Mouse (Mus musculus) spleen, adult 2 months (tissue): ENCODE data around the gene Dcst1. TPM values are rescaled to one million over a fixed set of nuclear protein-coding genes. Genes with fewer than 3 reads are reported as not detected.
A peak's percentile ranks its signal among the peaks of the same experiment; 100 is the strongest.

Experiments
- DNase-seq, 2 experiments: peaks; one replicate each; pipeline versions ENCODE4 v3.0.0 to v3.0.0-alpha.2; 2012 to 2021; ENCODE audit warnings: low spot score in 2 of 2, low read depth in 1 of 2
- H3K27ac ChIP-seq: fragments of 200-500 bp; 2 replicates; pipeline ENCODE4 v1.5.1; 2012; ENCODE audit warnings: low read length, inconsistent platforms; ENCODE audit not compliant: insufficient read depth
- H3K27me3 ChIP-seq: fragments of 200-500 bp; 2 replicates; pipeline ENCODE4 v1.6.1; 2012; ENCODE audit warnings: mild to moderate bottlenecking, moderate library complexity, low read length, inconsistent platforms; ENCODE audit not compliant: control insufficient read depth, insufficient read depth
- H3K36me3 ChIP-seq: fragments of 200-500 bp; 2 replicates; pipeline ENCODE4 v1.6.1; 2012; ENCODE audit warnings: mild to moderate bottlenecking, low read length, inconsistent platforms; ENCODE audit not compliant: control insufficient read depth, insufficient read depth
- H3K4me1 ChIP-seq: fragments of 200-500 bp; 2 replicates; pipeline ENCODE4 v1.6.1; 2011; ENCODE audit warnings: inconsistent platforms; ENCODE audit not compliant: control insufficient read depth, insufficient read depth, insufficient read length
- H3K4me3 ChIP-seq: fragments of 200-500 bp; 2 replicates; pipeline ENCODE4 v1.5.1; 2011; ENCODE audit warnings: mild to moderate bottlenecking, inconsistent platforms; ENCODE audit not compliant: insufficient read depth, insufficient read length; ENCODE audit errors: extremely low read depth
- CTCF ChIP-seq: fragments of 200-500 bp; IDR thresholded peaks from 2 replicates; pipeline ENCODE4 v1.5.1; 2011; ENCODE audit warnings: mild to moderate bottlenecking, inconsistent platforms; ENCODE audit not compliant: insufficient read depth, insufficient read length, insufficient replicate concordance; ENCODE audit errors: extremely low read depth
- POLR2A ChIP-seq: fragments of 200-500 bp; IDR thresholded peaks from 2 replicates; pipeline ENCODE4 v1.6.1; 2011; ENCODE audit warnings: low read depth, low read length, inconsistent platforms
- WGBS: fragments of 180-500 bp; shearing (Covaris S2); methylation state at CpG from one replicate; pipeline ENCODE4 v1.1.7; 2018; 5-methylcytosine and 5-hydroxymethylcytosine counted together
- polyA plus RNA-seq: library from polyadenylated mRNA; depleted of rRNA; stranded (reverse); fragments of >200 nt; gene quantifications from 2 replicates; pipeline ENCODE4 v1.2.3, GENCODE M21; 2012

Gene Dcst1
- polyA plus RNA-seq, 1 experiment = 0.29 TPM

- no peaks in the 10 kb centered on the region for H3K36me3 ChIP-seq
- TF ChIP-seq CTCF (peak; percentile 72; the same call in 1 of the 2 replicates), POLR2A (no peak)
- peak in 1 of 2 experiments; percentile 46 for DNase-seq
- no peak overlapping the region for H3K27ac ChIP-seq
- peaks cover 8% of the 10 kb centered on the region for H3K4me1 ChIP-seq
- 43% methylated on average over 8 of the region's 8 CpGs for WGBS
- no peak overlapping the region for H3K4me3 ChIP-seq
- peaks cover 5% of the 10 kb centered on the region; the same call in 1 of the 2 replicates for H3K27me3 ChIP-seq
These were observed 25.6 kb downstream of the Dcst1 start for GRCm38 (mm10) chr3:89339416-89339815.

GRCm38 (mm10) chr3:89337721-89338578 lies 27.1 kb downstream of the Dcst1 start, which contains the start of gene Efna4:
TSS of gene Efna4 (minus strand) at chr3:89338028.
- Histone ChIP-seq H3K4me1 (peaks cover 8% of the 10 kb centered on the region), H3K27me3 (peaks cover 5% of the 10 kb centered on the region; the same call in 1 of the 2 replicates), H3K36me3 (no peaks in the 10 kb centered on the region), H3K27ac (no peak within 1 kb of the TSS), H3K4me3 (peak within 1 kb of the TSS; percentile 63)
- TF ChIP-seq POLR2A = no peak
- TF ChIP-seq CTCF = no peak
- DNase-seq = no peak
- whole genome bisulfite sequencing = 3% methylated on average over 44 of the region's 44 CpGs

- no peak for DNase-seq
- Histone ChIP-seq H3K36me3 (no peaks in the 10 kb centered on the region), H3K4me3 (peak overlapping the region; percentile 63; the same call in 1 of the 2 replicates), H3K27ac (no peak overlapping the region), H3K4me1 (peaks cover 8% of the 10 kb centered on the region), H3K27me3 (peaks cover 5% of the 10 kb centered on the region; the same call in 1 of the 2 replicates)
- 2% methylated on average over 21 of the region's 21 CpGs for WGBS
- TF ChIP-seq POLR2A (no peak), CTCF (no peak)
These were observed 27.9 kb downstream of the Dcst1 start for GRCm38 (mm10) chr3:89337062-89337720.

- no peak for TF ChIP-seq POLR2A
- WGBS = 67% methylated on average over 6 of the region's 6 CpGs
- Histone ChIP-seq H3K4me1 (peaks cover 8% of the 10 kb centered on the region), H3K27me3 (peaks cover 5% of the 10 kb centered on the region; the same call in 1 of the 2 replicates), H3K36me3 (no peaks in the 10 kb centered on the region), H3K27ac (no peak overlapping the region), H3K4me3 (no peak overlapping the region)
- DNase-seq = no peak
These were observed 28.5 kb downstream of the Dcst1 start for GRCm38 (mm10) chr3:89336529-89336928.

GRCm38 (mm10) chr3:89333053-89333452 lies 32.0 kb downstream of the Dcst1 start:
- no peaks in the 10 kb centered on the region for H3K36me3 ChIP-seq
- peaks cover 6% of the 10 kb centered on the region for H3K4me1 ChIP-seq

GRCm38 (mm10) chr3:89332476-89332875 lies 32.6 kb downstream of the Dcst1 start:
- Histone ChIP-seq H3K27ac (no peak overlapping the region), H3K4me1 (peaks cover under 1% of the 10 kb centered on the region), H3K36me3 (no peaks in the 10 kb centered on the region), H3K4me3 (no peak overlapping the region), H3K27me3 (peaks cover 2% of the 10 kb centered on the region; the same call in 1 of the 2 replicates)
- TF ChIP-seq CTCF = no peak
- TF ChIP-seq POLR2A = no peak
- DNase-seq = no peak
- WGBS = 90% methylated on average over 12 of the region's 12 CpGs

More at GRCm38 (mm10) chr3:89333053-89333452, 32.0 kb downstream of the Dcst1 start:
- H3K27me3 ChIP-seq = peaks cover 5% of the 10 kb centered on the region; the same call in 1 of the 2 replicates
- no peak overlapping the region for H3K4me3 ChIP-seq
- no peak overlapping the region for H3K27ac ChIP-seq
- DNase-seq = no peak
- 92% methylated on average over 11 of the region's 11 CpGs for WGBS
- TF ChIP-seq POLR2A = no peak
- TF ChIP-seq CTCF = no peak
